Mouse (Mus musculus) mouse embryonic stem cell (cell line): ENCODE data around the gene Naa15.
"Not testable (repeated sequence)": the region's sequence is repeated elsewhere in the genome, so short reads cannot be mapped to it uniquely, and the experiment has no call there.

Experiments
- in situ Hi-C, 2 experiments: fragments of 300-500 bp; cut with MboI; formaldehyde crosslinking; loops; 1 replicate in 1 of 2; 3 replicates in 1 of 2; pipeline ENCODE4 v1.14.3; 2019 to 2020; ENCODE audit warnings: low sequenced_read_pairs in 2 of 2, low pct_unique_long_range_greater_than_20kb in 1 of 2, mixed read lengths in 1 of 2; ENCODE audit not compliant: unreplicated experiment in 1 of 2

Naa15 gene

GRCm38 (mm10) chr3:51391591-51391990 lies 23.4 kb upstream of the Naa15 start:
- in situ Hi-C loops = no loop called here

- in situ Hi-C loops = not testable (repeated sequence)
Observed at GRCm38 (mm10) chr3:51393018-51393417, 21.9 kb upstream of the Naa15 start.

- in situ Hi-C loops = no loop called here
Observed at GRCm38 (mm10) chr3:51393651-51394050, 21.3 kb upstream of the Naa15 start.

- in situ Hi-C loops = no loop called here
Observed at GRCm38 (mm10) chr3:51394881-51395280, 20.1 kb upstream of the Naa15 start.

- in situ Hi-C loops = no loop called here
Observed at GRCm38 (mm10) chr3:51395461-51396145, 19.3 kb upstream of the Naa15 start.

GRCm38 (mm10) chr3:51396219-51397068 lies 18.5 kb upstream of the Naa15 start, which contains the start of gene Mgarp:
TSS of gene Mgarp (minus strand) at chr3:51396738.
- in situ Hi-C loops = no loop called here

GRCm38 (mm10) chr3:51397700-51398299 lies 17.1 kb upstream of the Naa15 start:
- in situ Hi-C loops = no loop called here

- in situ Hi-C loops = no loop called here
Observed at GRCm38 (mm10) chr3:51398667-51399066, 16.3 kb upstream of the Naa15 start.

- in situ Hi-C loops = no loop called here
Observed at GRCm38 (mm10) chr3:51399531-51399930, 15.4 kb upstream of the Naa15 start.

GRCm38 (mm10) chr3:51400682-51401081 lies 14.3 kb upstream of the Naa15 start:
- in situ Hi-C loops = no loop called here

GRCm38 (mm10) chr3:51402054-51402453 lies 12.9 kb upstream of the Naa15 start:
- in situ Hi-C loops = not testable (repeated sequence)

GRCm38 (mm10) chr3:51402628-51403027 lies 12.3 kb upstream of the Naa15 start:
- in situ Hi-C loops = no loop called here

GRCm38 (mm10) chr3:51407870-51408560 lies 6.9 kb upstream of the Naa15 start:
- in situ Hi-C loops = no loop called here

- in situ Hi-C loops = no loop called here
Observed at GRCm38 (mm10) chr3:51408561-51409183, 6.3 kb upstream of the Naa15 start, which contains the start of gene Ndufc1. TSS of gene Ndufc1 (minus strand) at chr3:51408988.

GRCm38 (mm10) chr3:51412457-51412856 lies 2.5 kb upstream of the Naa15 start:
- in situ Hi-C loops = no loop called here

- in situ Hi-C loops = no loop called here
Observed at GRCm38 (mm10) chr3:51413276-51413675, 1.7 kb upstream of the Naa15 start.

- in situ Hi-C loops = no loop called here
Observed at GRCm38 (mm10) chr3:51416073-51416363, 1.1 kb downstream of the Naa15 start.

GRCm38 (mm10) chr3:51416364-51417134 lies 1.6 kb downstream of the Naa15 start:
- in situ Hi-C loops = no loop called here
